Mouse (Mus musculus) liver, adult 10 weeks (tissue): ENCODE measurements around the gene Spata31d1c. TPM values are rescaled to one million over a fixed set of nuclear protein-coding genes. Genes with fewer than 3 reads are reported as not detected.

Source experiments
- polyA plus RNA-seq: library from polyadenylated mRNA; stranded (reverse); fragments of 350-450 nt; fragmentation: Illumina TruSeq; extraction: RNeasy Lipid Tissue Mini Kit (QIAGEN cat#74804); gene quantifications from one replicate; pipeline ENCODE4 v1.2.3, GENCODE M21; 2014; ENCODE audit warnings: low read depth, low replicate concordance

Spata31d1c gene
- not detected for polyA plus RNA-seq

DNA sequence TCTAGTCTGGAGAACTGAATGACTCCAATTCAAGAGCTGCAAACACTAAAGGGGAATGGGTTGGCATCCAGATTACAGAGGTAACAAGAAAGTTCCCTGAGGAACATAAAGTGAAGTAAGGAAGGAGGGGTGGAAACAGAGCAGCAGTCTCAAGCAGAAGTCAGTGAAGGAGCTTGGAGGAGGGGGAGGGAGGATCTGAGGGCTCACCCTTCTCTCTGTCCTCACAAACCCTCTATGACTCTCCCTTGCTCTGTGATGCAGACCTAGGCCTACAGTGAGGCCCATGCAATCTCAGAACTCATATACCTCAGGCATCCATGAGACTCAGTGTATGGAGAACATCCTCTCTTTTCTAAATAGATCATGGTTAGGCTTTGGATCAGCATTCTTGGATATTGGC lies at the start of gene Spata31d1c:
Gene Spata31d1c, plus strand, starts transcription at position 301 of the 400 bp plus-strand sequence.

DNA sequence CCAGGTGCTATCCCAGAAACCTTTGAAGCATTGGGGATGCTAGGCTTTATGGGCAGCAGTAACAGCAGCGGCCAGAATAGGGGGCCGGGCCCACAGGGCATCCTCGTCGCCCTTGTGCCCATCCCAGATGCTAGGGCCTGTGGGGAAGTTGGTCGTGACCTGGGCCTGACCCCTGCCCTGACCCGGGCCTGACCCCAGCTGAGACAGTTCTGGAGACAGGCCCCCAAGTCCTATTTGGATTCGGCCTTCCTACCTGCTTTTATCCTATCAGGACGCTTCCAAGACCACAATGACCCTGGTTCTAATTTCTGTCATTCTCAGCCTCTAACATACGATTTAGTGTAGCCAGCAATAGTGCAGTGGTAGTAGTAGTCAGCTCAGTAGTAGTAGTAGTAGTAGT lies 19.8 kb downstream of the Spata31d1c start, which contains the start of gene Prss47:
Gene Prss47, minus strand, starts transcription at position 101 of the 400 bp plus-strand sequence.

Other genes with a start within 250 kb of the Spata31d1c start
- gene Cntnap3, start 129.1 kb upstream of the Spata31d1c start, polyA plus RNA-seq = not detected
- not detected for gene Spata31, start 115.7 kb upstream of the Spata31d1c start, polyA plus RNA-seq
- not detected for gene Prss47, start 19.7 kb downstream of the Spata31d1c start, polyA plus RNA-seq
- 45.3 TPM for gene Mfsd14b, start 79.9 kb downstream of the Spata31d1c start, polyA plus RNA-seq
- not detected for gene Olfr465-ps1, start 105.0 kb downstream of the Spata31d1c start, polyA plus RNA-seq
- not detected for gene Olfr466, start 117.2 kb downstream of the Spata31d1c start, polyA plus RNA-seq
- not detected for gene Nlrp4f, start 172.9 kb downstream of the Spata31d1c start, polyA plus RNA-seq
- gene Gm10775, start 226.5 kb downstream of the Spata31d1c start, polyA plus RNA-seq = not detected
- gene Zfp369, start 245.8 kb downstream of the Spata31d1c start, polyA plus RNA-seq = 22.7 TPM